Mouse (Mus musculus) ES-Bruce4 (cell line): ENCODE results near the gene Akr1b3.

ENCODE experiments used
- CTCF ChIP-seq: IDR thresholded peaks from one replicate; pipeline ENCODE4 v1.8.1; 2011; ENCODE audit warnings: low read depth, low read length
- EP300 ChIP-seq: IDR thresholded peaks from 2 replicates; pipeline ENCODE4 v1.6.1; 2011; ENCODE audit warnings: low read depth, low read length; ENCODE audit not compliant: insufficient read depth
- POLR2A ChIP-seq: IDR thresholded peaks from one replicate; pipeline ENCODE4 v1.8.1; 2011; ENCODE audit warnings: low read length; ENCODE audit not compliant: insufficient read depth

DNA sequence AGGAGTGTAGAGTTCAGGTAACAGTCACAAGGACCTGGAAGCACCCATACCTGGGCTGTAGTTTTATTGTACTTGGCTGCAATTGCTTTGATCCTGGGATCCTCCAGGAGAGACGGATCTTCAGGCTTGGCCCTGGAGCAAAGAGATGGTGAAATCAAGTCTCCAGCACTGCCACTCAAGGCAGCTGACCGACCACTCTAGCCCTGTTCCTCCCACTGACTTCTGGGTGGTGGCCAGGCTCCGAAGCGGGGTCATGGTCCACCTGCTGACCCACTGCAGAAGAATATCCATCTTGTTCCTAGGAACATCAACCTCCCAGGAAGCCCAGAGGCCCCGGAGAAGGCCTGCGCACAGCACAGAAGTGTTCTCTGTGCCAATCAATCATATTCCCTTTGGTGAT lies 7.8 kb downstream of the Akr1b3 start:
- TF ChIP-seq CTCF (no peak), POLR2A (no peak), EP300 (no peak)
